Mouse (Mus musculus): ENCODE results near the gene March10.

The March10 gene

DNA sequence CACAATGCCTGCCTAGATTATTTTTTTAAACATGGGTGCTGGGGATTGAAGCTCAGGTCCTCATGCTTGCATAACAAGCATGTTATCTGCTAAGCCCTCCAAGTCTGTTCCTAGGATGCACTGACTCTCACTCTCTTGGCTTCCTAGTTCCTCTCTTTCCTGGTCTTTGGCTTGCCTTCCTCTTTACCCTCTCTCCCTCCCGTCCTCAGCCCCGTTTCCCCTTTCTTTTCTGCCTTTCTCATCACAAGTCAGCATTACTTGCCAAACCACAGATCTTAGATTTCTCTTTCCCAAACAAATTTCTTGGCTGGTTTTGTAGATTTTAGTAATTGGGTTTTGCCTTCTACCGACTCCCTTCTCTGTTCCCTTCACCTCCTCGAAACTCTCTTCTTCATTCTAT is 10.2 kb upstream of the March10 start:
- DNase-seq (ENCODE audit: inconsistent age in 2 of 2, low spot score in 1 of 2): no peak

DNA sequence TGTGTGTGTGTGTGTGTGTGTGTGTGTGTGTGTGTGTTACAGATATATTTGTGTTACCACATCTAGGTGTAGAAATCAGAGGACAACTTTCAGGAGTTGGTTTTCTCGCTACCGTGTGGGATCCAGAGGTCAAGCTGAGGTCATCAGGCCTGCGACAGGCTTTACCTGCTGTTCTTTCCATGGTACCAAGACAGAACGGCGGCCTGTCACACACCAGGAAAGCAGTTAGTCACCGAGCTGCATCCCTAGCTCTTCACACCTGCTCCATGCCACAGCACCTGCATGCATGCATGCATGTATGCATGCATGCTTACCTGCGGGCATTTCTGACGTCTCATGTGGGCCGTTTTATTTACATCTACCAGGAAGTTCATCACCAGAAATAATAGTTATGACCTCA is 9.0 kb upstream of the March10 start:
- DNase-seq (ENCODE audit: inconsistent age in 2 of 2, low spot score in 1 of 2): no peak

- DNase-seq (ENCODE audit: inconsistent age in 2 of 2, low spot score in 1 of 2): no peak
These were observed 8.0 kb upstream of the March10 start for GRCm38 (mm10) chr11:105464430-105464967.

DNA sequence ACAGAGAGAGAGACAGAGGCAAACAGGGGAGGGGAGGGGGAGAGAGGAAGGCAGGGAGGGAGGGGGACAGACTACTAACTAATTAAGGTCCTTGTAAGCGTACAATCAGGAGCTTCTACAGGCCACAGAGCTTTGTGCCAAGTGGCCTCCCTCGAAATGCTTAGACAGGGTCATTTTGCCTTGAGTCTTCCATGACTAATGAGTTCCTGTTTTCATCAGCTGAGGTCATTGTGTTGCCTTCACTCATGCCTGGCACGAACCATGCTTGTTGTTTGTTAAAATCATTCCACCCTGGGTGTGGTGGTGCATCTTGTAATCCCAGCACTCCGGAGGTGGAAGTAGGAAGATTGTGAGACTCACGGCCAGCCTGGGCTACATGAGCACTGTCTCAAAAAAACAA is 3.4 kb upstream of the March10 start:
- DNase-seq (ENCODE audit: inconsistent age in 2 of 2, low spot score in 1 of 2): peak; percentile 33 to 84

GRCm38 (mm10) chr11:105457041-105457440 is 506 bp upstream of the March10 start:
- DNase-seq (ENCODE audit: inconsistent age in 2 of 2, low spot score in 1 of 2): no peak

DNA sequence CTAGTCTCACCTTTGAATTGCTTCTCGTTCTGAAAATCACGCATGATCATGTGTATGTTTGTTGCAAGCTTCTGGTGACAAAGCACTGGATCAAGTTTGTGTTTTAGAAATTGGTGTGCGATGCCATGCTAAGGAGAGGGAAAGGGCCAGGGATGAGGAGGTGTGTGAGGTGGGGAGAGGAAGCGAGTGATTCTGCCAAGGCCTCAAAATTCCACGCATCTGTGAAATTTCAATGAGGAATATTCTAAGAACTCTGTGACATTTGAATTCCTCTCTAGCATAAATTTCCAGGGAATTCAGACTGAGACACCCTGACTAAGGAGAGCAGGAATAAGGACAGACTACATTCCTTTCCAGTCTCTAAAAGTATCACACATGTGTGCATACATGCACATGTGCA is 1.4 kb downstream of the March10 start:
- DNase-seq (ENCODE audit: inconsistent age in 2 of 2, low spot score in 1 of 2): no peak

- DNase-seq (ENCODE audit: inconsistent age in 2 of 2, low spot score in 1 of 2): no peak
These were observed 3.5 kb downstream of the March10 start for GRCm38 (mm10) chr11:105453084-105453483.

GRCm38 (mm10) chr11:105452504-105452903 is 4.0 kb downstream of the March10 start:
- no peak for DNase-seq (ENCODE audit: inconsistent age in 2 of 2, low spot score in 1 of 2)

DNA sequence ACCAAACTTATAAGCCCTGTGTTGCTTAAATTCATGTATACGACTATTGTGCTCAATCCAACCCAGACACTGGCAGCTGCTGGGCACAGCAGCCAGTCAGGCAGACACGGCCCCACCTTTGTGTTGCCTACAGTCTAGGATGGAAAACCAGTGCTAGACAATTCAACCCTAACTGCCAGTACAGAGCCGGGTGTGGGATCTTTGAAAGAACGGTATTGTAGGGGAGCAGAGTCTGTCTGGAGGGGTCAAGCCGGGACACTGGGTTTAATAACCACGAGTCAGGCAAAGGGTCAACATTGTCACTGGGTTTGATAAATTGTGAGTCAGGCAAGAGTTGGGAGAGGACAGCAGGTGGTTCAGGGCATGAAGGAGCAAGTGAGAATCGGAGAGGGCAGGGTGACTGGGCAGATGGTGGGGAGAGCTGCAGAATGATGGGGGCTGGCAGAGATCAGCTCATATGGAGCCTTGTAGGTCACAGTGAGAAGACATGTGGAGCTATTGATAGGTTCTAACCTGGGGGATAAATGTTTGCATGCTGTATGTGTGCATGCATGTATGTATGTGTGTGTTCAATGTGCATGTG is 4.9 kb downstream of the March10 start:
- no peak for DNase-seq (ENCODE audit: inconsistent age in 2 of 2, low spot score in 1 of 2)

GRCm38 (mm10) chr11:105449581-105450315 is 6.8 kb downstream of the March10 start:
- DNase-seq (ENCODE audit: inconsistent age in 2 of 2, low spot score in 1 of 2): no peak

- DNase-seq (ENCODE audit: inconsistent age in 2 of 2, low spot score in 1 of 2): no peak
These were observed 8.9 kb downstream of the March10 start for GRCm38 (mm10) chr11:105447661-105448060.

- no peak for DNase-seq (ENCODE audit: inconsistent age in 2 of 2, low spot score in 1 of 2)
These were observed 10.3 kb downstream of the March10 start for GRCm38 (mm10) chr11:105446221-105446620.

DNA sequence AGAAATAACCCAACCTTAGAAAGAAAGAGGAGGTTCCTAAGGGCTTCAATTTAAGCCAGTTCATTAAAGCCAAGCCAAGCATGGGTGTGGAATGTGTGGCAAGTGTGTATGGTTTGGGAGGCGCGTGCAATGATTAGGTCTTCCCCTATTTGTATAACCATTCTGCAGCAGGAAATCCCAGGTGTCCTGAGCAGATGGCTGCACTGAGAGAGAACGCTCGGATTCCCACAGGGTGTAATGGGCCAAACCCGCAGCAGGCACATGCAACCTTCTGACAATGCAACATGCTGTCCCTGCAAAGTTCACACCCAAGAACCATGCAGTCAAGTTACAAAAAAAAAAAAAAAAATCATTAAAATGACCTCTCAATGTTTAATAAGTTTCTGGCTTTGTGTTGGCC is 10.8 kb downstream of the March10 start:
- no peak for DNase-seq (ENCODE audit: inconsistent age in 2 of 2, low spot score in 1 of 2)

GRCm38 (mm10) chr11:105444929-105445328 is 11.6 kb downstream of the March10 start:
- DNase-seq (ENCODE audit: inconsistent age in 2 of 2, low spot score in 1 of 2): no peak

GRCm38 (mm10) chr11:105443505-105443904 is 13.0 kb downstream of the March10 start:
- DNase-seq (ENCODE audit: inconsistent age in 2 of 2, low spot score in 1 of 2): no peak

DNA sequence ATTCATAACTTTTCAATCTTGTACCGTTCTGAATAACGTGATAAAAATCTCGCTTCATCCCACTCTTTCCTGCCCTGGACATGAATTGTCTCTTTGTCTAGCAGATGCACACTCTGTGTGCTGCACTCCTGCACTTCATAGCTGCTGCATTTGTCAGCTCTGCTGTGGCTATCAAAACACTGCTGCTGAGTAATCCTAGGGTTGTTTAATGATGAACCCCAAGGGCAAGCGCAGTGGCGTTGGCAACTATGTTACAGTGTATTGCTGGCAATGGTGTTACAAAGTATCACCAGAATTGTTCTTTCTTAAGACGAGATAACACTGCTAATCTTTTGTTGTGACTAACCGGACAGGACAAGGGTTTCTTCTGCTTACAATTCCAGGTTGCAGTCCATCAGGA is 16.7 kb downstream of the March10 start:
- DNase-seq (ENCODE audit: inconsistent age in 2 of 2, low spot score in 1 of 2): no peak

- DNase-seq (ENCODE audit: inconsistent age in 2 of 2, low spot score in 1 of 2): no peak
These were observed 17.6 kb downstream of the March10 start for GRCm38 (mm10) chr11:105438907-105439306.

DNA sequence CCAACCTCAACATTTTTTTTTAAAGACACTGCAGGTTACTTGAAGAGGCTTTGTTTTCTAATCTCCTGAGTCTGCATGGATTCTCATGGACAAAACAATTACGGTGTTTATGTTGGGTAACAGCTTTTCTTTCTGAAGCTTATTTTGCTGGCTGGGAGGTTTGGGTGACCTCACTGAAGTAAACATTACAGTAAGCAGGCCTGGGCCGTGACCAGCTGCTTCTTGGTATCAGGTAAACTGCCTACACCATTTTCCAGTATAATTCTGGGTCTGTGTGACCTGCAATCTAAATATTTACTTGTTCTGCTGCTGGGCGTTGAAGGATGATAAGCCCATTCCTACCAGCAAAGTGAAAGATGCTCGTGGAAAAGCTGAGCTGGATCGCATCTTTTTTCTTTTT is 30.1 kb downstream of the March10 start:
- no peak for DNase-seq (ENCODE audit: inconsistent age in 2 of 2, low spot score in 1 of 2)

GRCm38 (mm10) chr11:105424643-105425042 is 31.9 kb downstream of the March10 start:
- no peak for DNase-seq (ENCODE audit: inconsistent age in 2 of 2, low spot score in 1 of 2)

DNA sequence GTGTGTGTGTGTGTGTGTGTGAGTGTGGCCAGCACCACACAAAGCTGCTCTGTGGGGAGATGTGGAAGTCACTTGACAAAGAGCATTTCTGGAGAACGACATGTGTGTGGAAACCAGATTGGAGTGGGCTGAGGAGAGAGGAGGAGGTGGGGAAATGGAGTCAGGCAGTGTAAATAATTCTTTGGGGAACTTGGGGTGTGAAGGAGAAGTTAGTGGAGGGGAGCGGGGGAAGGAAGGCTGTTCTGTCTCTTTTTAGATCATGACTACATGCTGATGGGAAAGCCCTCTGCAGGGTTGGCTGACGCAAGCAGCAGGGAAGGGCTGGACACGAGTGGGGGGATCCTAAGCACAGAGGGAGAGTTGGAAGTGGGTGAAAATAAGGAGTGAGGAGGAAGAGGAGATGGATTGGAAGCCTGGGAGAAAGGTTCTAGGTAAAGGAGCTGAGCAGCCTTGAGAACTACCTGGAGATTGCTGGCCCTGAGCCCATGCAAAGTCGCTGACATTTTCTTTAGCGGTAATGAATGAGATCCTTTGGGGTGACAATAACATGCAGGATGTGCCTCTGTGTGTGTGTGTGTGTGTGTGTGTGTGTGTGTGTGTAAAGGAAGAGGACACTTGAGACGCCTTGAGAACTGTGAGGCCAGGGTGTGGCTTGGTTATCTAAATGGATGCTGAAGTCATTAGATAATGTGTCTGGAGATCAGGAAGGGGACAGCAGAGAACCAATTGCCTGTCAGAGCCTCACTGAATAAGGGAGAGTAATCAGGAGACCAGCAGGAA is 35.7 kb downstream of the March10 start:
- DNase-seq (ENCODE audit: inconsistent age in 2 of 2, low spot score in 1 of 2): peak; percentile 23 to 45

DNA sequence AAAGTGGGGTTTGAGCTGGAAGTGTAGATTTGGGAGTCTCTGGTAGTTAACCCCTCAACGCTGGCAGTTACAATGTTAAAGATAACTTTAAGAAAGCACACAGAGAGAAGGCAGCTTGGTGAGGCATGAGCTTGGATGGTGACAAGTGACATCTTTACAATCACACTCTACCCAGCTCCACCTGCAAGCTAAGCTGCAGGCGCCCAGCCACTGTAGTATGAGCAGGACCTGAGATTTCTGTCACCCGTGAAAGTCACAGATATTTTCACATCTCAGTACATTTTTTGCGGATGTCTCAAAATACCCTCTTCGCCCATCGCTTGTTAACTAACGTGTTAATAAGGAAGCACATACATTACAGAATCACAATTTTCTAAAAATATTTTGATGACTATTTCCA is 36.6 kb downstream of the March10 start:
- no peak for DNase-seq (ENCODE audit: inconsistent age in 2 of 2, low spot score in 1 of 2)

DNA sequence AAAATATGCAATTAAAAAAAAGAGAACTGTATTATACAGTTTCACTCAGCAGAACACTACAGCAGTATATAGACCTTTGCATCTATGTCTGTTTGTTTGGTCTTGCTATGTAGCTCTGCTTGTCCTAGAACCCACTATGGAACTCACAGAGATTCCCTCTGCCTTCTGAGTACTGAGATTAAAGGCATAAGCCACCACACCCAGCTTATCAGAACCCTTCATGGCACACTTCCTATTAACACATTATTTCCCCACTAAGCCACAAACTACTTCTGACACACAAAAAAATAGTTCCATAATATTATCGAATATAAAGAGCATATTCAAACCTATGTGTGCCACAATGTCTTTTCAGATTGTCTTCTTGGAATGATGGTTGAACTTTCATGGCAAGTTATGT is 42.5 kb downstream of the March10 start:
- DNase-seq (ENCODE audit: inconsistent age in 2 of 2, low spot score in 1 of 2): no peak

Data from adrenal gland, adult (tissue).